Mouse (Mus musculus) E14TG2a.4 (cell line): ENCODE data around the gene Cdh23.
A peak's percentile ranks its signal among the peaks of the same experiment; 100 is the strongest.

Experiments
- H3K27me3 ChIP-seq: 2 replicates; pipeline ENCODE4 v1.6.1; 2014; ENCODE audit warnings: low read length, control low read depth; ENCODE audit not compliant: insufficient read depth
- H3K36me3 ChIP-seq: 2 replicates; pipeline ENCODE4 v1.6.1; 2014; ENCODE audit warnings: low read length, control low read depth; ENCODE audit not compliant: insufficient read depth
- H3K4me1 ChIP-seq: replicated peaks from 2 replicates; pipeline ENCODE4 v1.6.1; 2014; ENCODE audit warnings: low read depth, low read length, control low read depth
- H3K4me3 ChIP-seq: replicated peaks from 2 replicates; pipeline ENCODE4 v1.5.1; 2014; ENCODE audit warnings: mild to moderate bottlenecking, low read length
- H3K9me3 ChIP-seq: 2 replicates; pipeline ENCODE4 v1.6.1; 2014; ENCODE audit warnings: low read length, control low read depth
- CTCF ChIP-seq: conservative IDR thresholded peaks from 2 replicates; pipeline ENCODE4 v1.5.1; 2014; ENCODE audit warnings: low read length
- NANOG ChIP-seq: IDR thresholded peaks from 2 replicates; pipeline ENCODE4 v1.6.1; 2014; ENCODE audit warnings: borderline replicate concordance, low read length, mixed read lengths
- POU5F1 ChIP-seq: IDR thresholded peaks from 2 replicates; pipeline ENCODE4 v1.6.1; 2014; ENCODE audit warnings: low read length, borderline replicate concordance

Cdh23 gene

GRCm38 (mm10) chr10:60282116-60283014, 413.9 kb downstream of the Cdh23 start:
- no peak for TF ChIP-seq POU5F1
- TF ChIP-seq CTCF = no peak
- TF ChIP-seq NANOG = no peak
- H3K9me3 ChIP-seq = no peaks in the 10 kb centered on the region
- H3K4me1 ChIP-seq = peaks cover 87% of the 10 kb centered on the region
- H3K36me3 ChIP-seq = peaks cover 43% of the 10 kb centered on the region
- no peaks in the 10 kb centered on the region for H3K27me3 ChIP-seq
- no peak overlapping the region for H3K4me3 ChIP-seq

GRCm38 (mm10) chr10:60281571-60282050, 414.7 kb downstream of the Cdh23 start:
- no peaks in the 10 kb centered on the region for H3K27me3 ChIP-seq
- TF ChIP-seq CTCF (no peak), POU5F1 (no peak), NANOG (no peak)

GRCm38 (mm10) chr10:60280353-60280752, 415.9 kb downstream of the Cdh23 start:
- peaks cover 3% of the 10 kb centered on the region; the same call in 1 of the 2 replicates for H3K27me3 ChIP-seq
- peaks cover 83% of the 10 kb centered on the region for H3K4me1 ChIP-seq
- no peak for TF ChIP-seq NANOG
- TF ChIP-seq CTCF = no peak
- TF ChIP-seq POU5F1 = no peak
- no peaks in the 10 kb centered on the region for H3K9me3 ChIP-seq
- no peak overlapping the region for H3K4me3 ChIP-seq
- peaks cover 27% of the 10 kb centered on the region for H3K36me3 ChIP-seq

More at GRCm38 (mm10) chr10:60281571-60282050, 414.7 kb downstream of the Cdh23 start:
- H3K36me3 ChIP-seq = peaks cover 39% of the 10 kb centered on the region
- H3K4me3 ChIP-seq = no peak overlapping the region
- H3K4me1 ChIP-seq = peaks cover 86% of the 10 kb centered on the region
- no peaks in the 10 kb centered on the region for H3K9me3 ChIP-seq

GRCm38 (mm10) chr10:60279941-60280301, 416.4 kb downstream of the Cdh23 start:
- Histone ChIP-seq H3K4me1 (peaks cover 78% of the 10 kb centered on the region), H3K4me3 (no peak overlapping the region), H3K9me3 (no peaks in the 10 kb centered on the region), H3K36me3 (peaks cover 24% of the 10 kb centered on the region), H3K27me3 (peaks cover 3% of the 10 kb centered on the region; the same call in 1 of the 2 replicates)
- no peak for TF ChIP-seq CTCF

- TF ChIP-seq CTCF (no peak), POU5F1 (no peak), NANOG (no peak)
- Histone ChIP-seq H3K9me3 (no peaks in the 10 kb centered on the region), H3K4me1 (peaks cover 73% of the 10 kb centered on the region), H3K27me3 (peaks cover 3% of the 10 kb centered on the region; the same call in 1 of the 2 replicates), H3K4me3 (no peak overlapping the region), H3K36me3 (peaks cover 24% of the 10 kb centered on the region)
These were observed 416.9 kb downstream of the Cdh23 start for GRCm38 (mm10) chr10:60279290-60279940.

GRCm38 (mm10) chr10:60278786-60279185, 417.5 kb downstream of the Cdh23 start:
- Histone ChIP-seq H3K36me3 (peaks cover 24% of the 10 kb centered on the region), H3K4me3 (no peak overlapping the region), H3K27me3 (peaks cover 3% of the 10 kb centered on the region; the same call in 1 of the 2 replicates), H3K9me3 (no peaks in the 10 kb centered on the region), H3K4me1 (peaks cover 67% of the 10 kb centered on the region)
- no peak for TF ChIP-seq CTCF
- TF ChIP-seq NANOG = no peak
- TF ChIP-seq POU5F1 = no peak

- Histone ChIP-seq H3K4me1 (peaks cover 67% of the 10 kb centered on the region), H3K27me3 (peaks cover 7% of the 10 kb centered on the region; the same call in 1 of the 2 replicates), H3K9me3 (no peaks in the 10 kb centered on the region), H3K4me3 (peak overlapping the region; percentile 89), H3K36me3 (peaks cover 20% of the 10 kb centered on the region)
- TF ChIP-seq NANOG = no peak
- TF ChIP-seq CTCF = no peak
- TF ChIP-seq POU5F1 = no peak
These were observed 418.3 kb downstream of the Cdh23 start for GRCm38 (mm10) chr10:60278006-60278399.

GRCm38 (mm10) chr10:60277207-60278005, 418.9 kb downstream of the Cdh23 start, which contains the start of gene Psap:
Psap (plus strand) TSS chr10:60277627.
- Histone ChIP-seq H3K4me3 (peak within 1 kb of the TSS; percentile 89), H3K27me3 (peaks cover 9% of the 10 kb centered on the region; the same call in 1 of the 2 replicates), H3K36me3 (peaks cover 20% of the 10 kb centered on the region), H3K4me1 (peaks cover 61% of the 10 kb centered on the region), H3K9me3 (no peaks in the 10 kb centered on the region)
- no peak for TF ChIP-seq NANOG
- TF ChIP-seq CTCF = no peak
- no peak for TF ChIP-seq POU5F1
